Mouse (Mus musculus) embryonic facial prominence, embryonic 15.5 days (tissue): Measurements from ENCODE around the gene Tmem45a. TPM values are rescaled to one million over a fixed set of nuclear protein-coding genes. Genes with fewer than 3 reads are reported as not detected.
"Not testable (repeated sequence)": the region's sequence is repeated elsewhere in the genome, so short reads cannot be mapped to it uniquely, and the experiment has no call there.

Experiments used
- ATAC-seq: fragments of 200-750 bp; cut with Nextera tagmentation; 2 replicates; pipeline ENCODE4 v1.8.0; 2017; ENCODE audit warnings: low read depth, moderate TSS enrichment; ENCODE audit not compliant: insufficient number of reproducible peaks, low FRiP score, low TSS enrichment
- H3K27ac ChIP-seq: fragments of 300-500 bp; sonication (generic); replicated peaks from 2 replicates; pipeline ENCODE4 v1.5.1; 2015; ENCODE audit warnings: mild to moderate bottlenecking, inconsistent platforms
- H3K27me3 ChIP-seq: fragments of 300-500 bp; sonication (generic); 2 replicates; pipeline ENCODE4 v1.6.1; 2015; ENCODE audit warnings: inconsistent platforms
- H3K36me3 ChIP-seq: fragments of 300-500 bp; sonication (generic); 2 replicates; pipeline ENCODE4 v1.6.1; 2015; ENCODE audit warnings: mild to moderate bottlenecking, inconsistent platforms
- H3K4me1 ChIP-seq: fragments of 300-500 bp; sonication (generic); 2 replicates; pipeline ENCODE4 v1.6.1; 2015; ENCODE audit warnings: inconsistent platforms
- H3K4me2 ChIP-seq: fragments of 300-500 bp; sonication (generic); replicated peaks from 2 replicates; pipeline ENCODE4 v1.6.1; 2015; ENCODE audit warnings: mild to moderate bottlenecking, inconsistent platforms
- H3K4me3 ChIP-seq: fragments of 300-500 bp; sonication (generic); replicated peaks from 2 replicates; pipeline ENCODE4 v1.5.1; 2015; ENCODE audit warnings: mild to moderate bottlenecking, inconsistent platforms
- H3K9ac ChIP-seq: fragments of 300-500 bp; sonication (generic); 2 replicates; pipeline ENCODE4 v1.6.1; 2015; ENCODE audit warnings: inconsistent platforms
- H3K9me3 ChIP-seq: fragments of 300-500 bp; sonication (generic); replicated peaks from 2 replicates; pipeline ENCODE4 v1.6.1; 2016; ENCODE audit warnings: inconsistent platforms
- WGBS: fragments of 180-500 bp; shearing (Covaris S2); methylation state at CpG from one replicate; pipeline ENCODE4 v1.1.7; 2015; 5-methylcytosine and 5-hydroxymethylcytosine counted together
- polyA plus RNA-seq: library from polyadenylated mRNA; unstranded; fragments of >200 nt; fragmentation: Nextera tagmentation; extraction: Ambion mirVana; gene quantifications from 2 replicates; pipeline ENCODE4 v1.2.1, GENCODE M21; 2015

Gene Tmem45a
- polyA plus RNA-seq, result 82.2 and 101 TPM in 2 replicates

DNA sequence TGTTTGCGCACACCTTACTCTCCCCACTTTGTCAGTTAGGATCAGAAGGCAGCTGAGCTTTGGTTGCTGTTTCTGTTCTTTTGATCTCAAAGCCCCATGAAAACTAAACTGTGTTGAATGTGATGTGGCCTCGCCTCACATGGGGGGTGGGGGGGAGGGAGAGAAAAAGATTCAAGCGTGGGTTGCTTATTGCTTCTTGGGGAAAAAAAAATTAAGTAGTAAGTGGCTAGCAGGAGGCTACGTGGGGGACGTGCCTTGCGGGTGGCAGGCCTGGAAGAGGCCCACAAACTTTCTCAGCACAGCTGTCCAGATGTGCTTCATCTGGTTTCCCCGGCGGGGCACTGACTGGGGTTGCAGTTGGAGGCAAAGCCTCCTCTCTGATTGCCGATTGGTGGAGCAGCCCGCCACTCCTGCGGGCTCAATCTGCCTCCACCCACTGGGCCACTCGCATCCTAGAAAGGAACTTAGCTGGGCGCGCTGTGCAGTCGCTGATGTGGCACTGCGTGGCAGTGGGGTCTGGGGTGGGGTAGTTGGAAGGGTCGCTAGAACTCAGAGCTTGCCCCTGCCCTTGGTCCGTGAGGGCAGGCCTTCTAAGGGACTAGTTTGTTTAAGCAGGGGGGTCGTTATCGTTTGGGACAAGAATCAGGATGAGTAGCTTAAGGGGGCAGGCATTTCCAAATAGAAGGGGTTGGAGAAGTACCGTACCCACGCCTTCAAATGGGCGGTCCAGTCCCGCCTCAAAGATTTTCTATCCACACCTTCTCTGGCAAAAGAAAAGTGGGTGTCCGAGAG, at the start of gene Tmem45a:
Gene Tmem45a, minus strand, starts transcription at position 343 of the 792 bp plus-strand sequence.
- peak; percentile 99 for ATAC-seq
- Histone ChIP-seq H3K9ac (peak within 1 kb of the TSS; percentile 35), H3K4me1 (no peaks in the 10 kb centered on the region), H3K4me2 (peak within 1 kb of the TSS; percentile 55), H3K27ac (peak within 1 kb of the TSS; percentile 77), H3K9me3 (no peaks in the 10 kb centered on the region), H3K36me3 (no peaks in the 10 kb centered on the region), H3K27me3 (no peaks in the 10 kb centered on the region), H3K4me3 (peak within 1 kb of the TSS; percentile 59)
- 2% methylated on average over 25 of the region's 25 CpGs for WGBS

DNA sequence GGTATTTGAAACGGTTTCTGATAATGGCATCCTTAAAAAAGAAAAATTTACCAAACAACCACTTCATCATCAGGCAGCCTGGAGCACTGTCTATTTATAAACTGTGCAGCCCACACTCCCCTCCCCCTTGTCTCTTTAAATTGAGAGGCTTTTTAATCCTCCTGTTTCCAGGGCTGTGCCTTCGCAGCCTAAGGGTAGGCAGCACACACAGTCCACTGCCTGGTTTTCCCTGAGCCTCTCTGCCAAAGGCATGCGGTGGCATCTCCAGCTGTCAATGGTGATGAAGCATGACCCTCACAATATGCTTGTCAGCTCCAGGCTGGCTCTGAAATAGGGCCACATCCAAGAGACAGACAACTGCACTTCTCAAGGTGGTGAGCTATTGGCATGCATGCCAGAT, 42.1 kb upstream of the Tmem45a start, which contains the start of gene Lnp1:
Gene Lnp1, minus strand, starts transcription at position 39 of the 400 bp plus-strand sequence.
- Histone ChIP-seq H3K9me3 (no peaks in the 10 kb centered on the region), H3K4me1 (no peaks in the 10 kb centered on the region), H3K36me3 (no peaks in the 10 kb centered on the region), H3K9ac (no peak within 1 kb of the TSS), H3K4me2 (no peak within 1 kb of the TSS), H3K27me3 (no peaks in the 10 kb centered on the region), H3K4me3 (no peak within 1 kb of the TSS), H3K27ac (no peak within 1 kb of the TSS)
- WGBS, result 20% methylated on average over 3 of the region's 3 CpGs
- no peak; the same call in 1 of the 2 replicates for ATAC-seq

DNA sequence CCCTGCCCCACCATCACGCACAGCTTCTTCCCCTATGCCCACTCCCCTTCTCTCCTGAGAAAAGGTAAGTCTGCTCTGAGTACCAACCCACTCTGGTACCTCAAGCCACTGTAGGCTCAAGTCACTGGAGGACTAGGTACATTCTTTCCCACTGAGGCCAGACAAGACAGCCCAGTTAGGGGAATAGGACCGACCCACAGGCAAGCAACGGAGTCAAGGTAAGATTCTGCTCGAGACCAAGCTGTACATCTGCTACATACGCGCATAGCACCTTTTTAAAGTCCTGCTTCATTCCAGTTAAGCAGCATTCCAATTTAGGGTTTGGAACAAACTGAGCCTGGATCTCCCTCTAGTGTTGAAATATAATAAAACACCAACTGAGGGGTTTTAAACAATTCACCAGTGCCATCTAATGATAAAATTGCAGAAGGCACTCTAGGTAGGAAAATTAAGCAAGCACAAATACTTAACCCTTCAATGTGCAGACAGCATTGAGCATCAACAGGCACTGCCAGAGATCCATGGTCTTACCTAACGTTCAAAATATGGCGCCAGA, 34.2 kb upstream of the Tmem45a start:
- H3K27me3 ChIP-seq, result no peaks in the 10 kb centered on the region
- ATAC-seq, result no peak
- H3K36me3 ChIP-seq, result no peaks in the 10 kb centered on the region
- H3K27ac ChIP-seq, result no peak overlapping the region
- H3K9ac ChIP-seq, result no peak overlapping the region
- no peak overlapping the region for H3K4me2 ChIP-seq
- no peaks in the 10 kb centered on the region for H3K9me3 ChIP-seq
- 18% methylated on average over 8 of the region's 8 CpGs for WGBS
- no peaks in the 10 kb centered on the region for H3K4me1 ChIP-seq
- H3K4me3 ChIP-seq, result no peak overlapping the region

DNA sequence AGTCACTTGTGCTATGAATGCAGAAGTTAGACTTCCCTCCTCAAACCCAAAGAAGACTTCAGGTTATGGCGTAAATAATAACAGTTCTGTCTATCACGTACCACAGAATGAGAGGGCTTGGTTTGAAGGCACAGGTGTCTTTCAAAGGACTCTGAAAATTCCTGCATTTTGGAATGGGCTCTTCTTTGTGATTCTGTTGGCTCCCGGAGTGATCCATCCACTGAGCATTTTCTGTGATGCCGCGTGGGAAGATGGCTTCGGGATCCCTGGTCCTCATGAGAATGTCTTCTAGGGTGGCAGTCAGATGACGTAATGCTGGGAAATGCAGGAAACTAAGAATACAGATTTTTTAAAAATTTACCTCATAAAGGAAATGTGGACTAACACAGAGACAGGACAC, 31.3 kb upstream of the Tmem45a start:
- Histone ChIP-seq H3K4me1 (no peaks in the 10 kb centered on the region), H3K9ac (no peak overlapping the region), H3K4me3 (no peak overlapping the region), H3K27ac (no peak overlapping the region), H3K27me3 (no peaks in the 10 kb centered on the region), H3K9me3 (no peaks in the 10 kb centered on the region), H3K4me2 (no peak overlapping the region), H3K36me3 (no peaks in the 10 kb centered on the region)
- ATAC-seq, result no peak
- 87% methylated on average over 7 of the region's 7 CpGs for WGBS

DNA sequence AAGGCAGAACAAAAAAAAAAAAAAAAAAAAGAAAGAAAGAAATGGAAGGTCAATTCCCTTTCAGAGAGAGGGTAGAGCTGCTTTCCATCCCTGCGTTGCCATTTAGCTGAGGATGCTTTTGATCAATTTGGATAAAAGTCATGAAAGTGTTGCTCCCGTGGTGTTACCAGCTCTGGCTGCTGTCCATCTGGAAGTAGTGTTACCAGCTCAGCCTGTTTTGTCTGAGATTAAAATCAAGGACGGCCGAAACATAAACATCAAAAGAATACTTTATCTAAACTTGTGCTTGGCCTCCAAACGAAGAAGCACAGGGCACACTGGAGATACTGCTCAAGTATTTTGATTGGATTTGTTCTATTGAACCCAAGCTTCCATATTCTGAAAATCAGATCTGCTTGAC, 23.0 kb upstream of the Tmem45a start:
- Histone ChIP-seq H3K4me1 (no peaks in the 10 kb centered on the region), H3K9me3 (no peaks in the 10 kb centered on the region), H3K4me2 (no peak overlapping the region), H3K27me3 (no peaks in the 10 kb centered on the region), H3K36me3 (no peaks in the 10 kb centered on the region), H3K9ac (no peak overlapping the region), H3K27ac (no peak overlapping the region), H3K4me3 (no peak overlapping the region)
- ATAC-seq, result no peak
- 54% methylated on average over 5 of the region's 5 CpGs for WGBS

DNA sequence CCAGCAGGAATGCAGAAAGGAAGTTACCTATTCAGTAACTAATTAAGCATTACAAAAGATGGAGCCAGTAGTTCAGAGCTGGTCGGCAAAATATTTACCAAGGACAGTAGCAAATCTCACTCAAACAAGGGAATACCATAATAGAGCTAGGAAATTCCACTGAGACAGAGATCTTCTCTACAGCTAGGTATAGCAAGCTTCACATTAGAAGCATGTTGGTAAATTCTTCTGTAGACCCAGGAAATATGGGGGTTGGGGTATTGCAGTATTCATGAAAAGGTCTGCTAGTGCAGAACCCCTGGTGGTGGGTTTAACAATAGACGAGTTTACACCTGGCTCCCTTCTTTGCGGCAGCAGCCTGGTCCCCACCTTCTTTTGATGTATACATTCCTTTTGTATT, 16.2 kb upstream of the Tmem45a start:
- not testable (repeated sequence) for H3K9ac ChIP-seq, H3K4me3 ChIP-seq, ATAC-seq, H3K36me3 ChIP-seq, H3K27me3 ChIP-seq, H3K27ac ChIP-seq, H3K9me3 ChIP-seq, H3K4me1 ChIP-seq, H3K4me2 ChIP-seq
- WGBS, result 55% methylated on average over 3 of the region's 3 CpGs

DNA sequence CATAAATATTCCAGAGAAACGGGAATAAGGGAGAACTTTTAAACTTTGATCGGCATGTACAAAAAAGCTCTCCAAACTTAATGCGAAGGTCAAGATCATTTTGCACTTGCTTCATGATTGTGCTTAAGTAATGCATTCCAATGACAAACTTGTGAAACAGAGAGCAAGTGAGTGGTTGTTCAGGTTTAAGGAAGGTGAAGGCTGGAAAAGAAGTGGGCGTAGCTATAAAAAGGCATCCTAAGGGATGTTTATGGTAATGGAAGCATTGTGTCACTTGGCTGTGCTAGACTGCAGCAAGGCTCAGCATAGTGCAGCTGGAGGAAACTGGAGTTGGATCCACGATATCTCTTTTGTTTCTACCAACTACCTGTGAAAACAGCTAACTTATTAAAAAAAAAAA, 5.6 kb upstream of the Tmem45a start:
- Histone ChIP-seq H3K27me3 (no peaks in the 10 kb centered on the region), H3K9me3 (no peaks in the 10 kb centered on the region), H3K4me3 (no peak overlapping the region), H3K9ac (no peak overlapping the region), H3K36me3 (no peaks in the 10 kb centered on the region), H3K27ac (no peak overlapping the region), H3K4me2 (no peak overlapping the region), H3K4me1 (no peaks in the 10 kb centered on the region)
- 82% methylated on average over 5 of the region's 5 CpGs for WGBS
- ATAC-seq, result no peak

DNA sequence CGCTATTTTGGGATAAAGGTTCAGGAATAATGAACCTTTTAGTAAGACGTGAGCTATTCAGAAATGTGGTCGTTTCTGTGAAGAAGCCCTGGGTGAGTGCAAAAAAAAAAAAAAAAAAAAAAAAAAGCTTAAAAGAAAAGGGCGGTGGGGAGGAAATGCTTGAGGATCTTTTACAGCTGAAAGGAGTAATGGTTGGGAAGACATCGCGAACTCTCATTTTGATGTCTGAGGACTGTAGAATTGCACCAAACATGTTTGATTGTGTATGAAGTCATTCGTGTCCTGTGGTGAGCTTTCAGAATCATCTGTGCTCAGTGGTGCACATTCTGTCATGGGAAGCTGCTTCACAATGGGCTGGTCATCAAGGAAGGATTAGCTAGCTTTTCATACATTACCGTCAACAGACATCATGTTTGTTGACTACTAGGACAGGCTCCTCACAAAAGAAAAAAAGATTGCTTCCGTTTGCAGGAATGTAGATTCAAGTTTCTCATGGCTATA, 700 bp upstream of the Tmem45a start:
- Histone ChIP-seq H3K9ac (peak overlapping the region; percentile 35; the same call in 1 of the 2 replicates), H3K36me3 (no peaks in the 10 kb centered on the region), H3K4me2 (peak overlapping the region; percentile 55), H3K27ac (no peak overlapping the region; the same call in 1 of the 2 replicates), H3K27me3 (no peaks in the 10 kb centered on the region), H3K9me3 (no peaks in the 10 kb centered on the region), H3K4me1 (no peaks in the 10 kb centered on the region), H3K4me3 (peak overlapping the region; percentile 59)
- WGBS, result 20% methylated on average over 9 of the region's 9 CpGs
- ATAC-seq, result no peak

DNA sequence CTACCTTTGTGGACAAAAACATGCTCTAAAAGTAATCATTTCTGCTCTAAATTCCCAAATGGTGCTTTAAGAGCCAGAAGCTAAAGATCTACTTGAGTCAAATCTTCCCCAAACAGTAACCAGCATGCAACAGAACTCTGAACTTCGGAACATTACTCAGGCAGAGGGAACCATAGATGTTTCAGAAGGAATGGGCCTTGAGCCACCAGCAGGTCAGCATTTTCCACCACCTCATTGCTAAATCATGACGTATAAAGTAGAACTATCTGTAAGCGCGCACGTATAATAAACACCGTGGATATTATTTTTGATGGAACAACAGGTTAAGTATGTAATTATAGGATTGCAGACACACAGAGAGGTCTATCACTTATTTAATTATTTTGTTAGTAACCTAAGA, 1.2 kb downstream of the Tmem45a start:
- Histone ChIP-seq H3K4me3 (peak overlapping the region; percentile 21; the same call in 1 of the 2 replicates), H3K4me2 (peak overlapping the region; percentile 38), H3K9ac (no peak overlapping the region), H3K27me3 (no peaks in the 10 kb centered on the region), H3K9me3 (no peaks in the 10 kb centered on the region), H3K36me3 (no peaks in the 10 kb centered on the region), H3K4me1 (no peaks in the 10 kb centered on the region), H3K27ac (no peak overlapping the region)
- no peak for ATAC-seq
- WGBS, result 86% methylated on average over 6 of the region's 6 CpGs

DNA sequence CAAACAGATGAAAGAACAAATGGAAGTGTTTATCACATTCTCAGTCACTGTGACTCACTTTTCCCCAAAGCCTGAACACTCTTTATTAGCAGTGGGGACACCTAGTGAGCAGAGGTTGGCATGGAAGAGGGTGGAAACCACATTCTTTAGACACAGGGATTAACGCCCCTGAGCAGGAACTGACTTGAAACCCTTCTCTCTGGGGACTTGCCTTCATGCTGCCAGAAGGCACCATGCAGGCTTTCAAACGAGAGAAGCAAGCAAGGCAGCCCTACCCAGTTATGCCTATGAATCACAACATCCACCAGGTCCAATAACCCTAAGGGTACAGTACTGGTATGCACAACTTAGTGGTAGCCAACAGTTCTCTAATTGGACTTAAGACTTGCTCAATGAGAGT, 12.6 kb downstream of the Tmem45a start:
- Histone ChIP-seq H3K4me1 (peaks cover 5% of the 10 kb centered on the region; the same call in 1 of the 2 replicates), H3K4me3 (no peak overlapping the region), H3K9me3 (no peaks in the 10 kb centered on the region), H3K27ac (no peak overlapping the region), H3K27me3 (no peaks in the 10 kb centered on the region), H3K9ac (no peak overlapping the region), H3K36me3 (no peaks in the 10 kb centered on the region), H3K4me2 (no peak overlapping the region)
- no peak for ATAC-seq
- 28% methylated on average over 2 of the region's 2 CpGs for WGBS

DNA sequence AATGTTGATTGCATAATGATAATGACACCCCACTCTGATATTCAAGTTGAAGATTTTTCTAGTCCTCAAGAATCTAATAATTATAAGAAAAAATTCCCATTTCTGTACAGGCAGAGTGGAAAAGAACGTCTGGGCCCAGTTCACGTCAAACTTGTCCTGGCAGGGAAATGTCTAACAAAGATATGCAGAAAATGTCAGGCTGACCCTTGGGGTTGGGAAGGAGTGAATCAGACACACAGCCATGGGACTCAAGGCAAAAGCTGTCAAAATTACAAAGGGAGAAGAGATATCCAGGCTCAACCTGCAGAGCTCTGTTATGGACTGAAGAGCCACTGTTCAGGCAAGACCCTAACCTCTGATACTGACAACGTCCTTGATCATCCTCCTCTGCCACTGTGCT, 15.5 kb downstream of the Tmem45a start:
- no peak for ATAC-seq
- H3K27ac ChIP-seq, result no peak overlapping the region
- peaks cover 5% of the 10 kb centered on the region; the same call in 1 of the 2 replicates for H3K4me1 ChIP-seq
- H3K9ac ChIP-seq, result no peak overlapping the region
- no peak overlapping the region for H3K4me3 ChIP-seq
- no peaks in the 10 kb centered on the region for H3K9me3 ChIP-seq
- no peaks in the 10 kb centered on the region for H3K27me3 ChIP-seq
- no peaks in the 10 kb centered on the region for H3K36me3 ChIP-seq
- WGBS, result 61% methylated on average over 3 of the region's 3 CpGs
- H3K4me2 ChIP-seq, result no peak overlapping the region
